ENCODE assay signal across 8 mouse cellular contexts in genomic region chr3:138066348-138066856, GRCm38 (mm10). TPM values are rescaled to one million over a fixed set of nuclear protein-coding genes. Genes with fewer than 3 reads are reported as not detected.
A peak's percentile ranks its signal among the peaks of the same experiment; 100 is the strongest.
DNase-seq lines count a peak whose midpoint lies in the region; ATAC-seq and TF ChIP-seq lines count a peak whose summit lies in the region.

No protein-coding gene starts in this region.

- peak; percentile 3 for DNase-seq in kidney, adult 2 months
- DNase-seq in kidney, adult 9 months = no peak
- DNase-seq in hindbrain, embryonic 11.5 days (ENCODE audit: low spot score) = peak; percentile 24
- peak; percentile 40 for DNase-seq in midbrain, embryonic 14.5 days
- DNase-seq in MN1 (ENCODE audit: low spot score) = no peak
- DNase-seq in T-cell, adult 2 months (ENCODE audit: low spot score) = no peak
- DNase-seq in cerebellum, adult 11 months = no peak

- H3K4me1 ChIP-seq in kidney, adult 2 months (ENCODE audit: control insufficient read depth, insufficient read depth, low read length) = no peaks in the 10 kb centered on the region
- peaks cover 20% of the 10 kb centered on the region for H3K4me1 ChIP-seq in forebrain, embryonic 12.5 days
- H3K4me1 ChIP-seq in hindbrain, embryonic 11.5 days (replicated peaks; ENCODE audit: control insufficient read depth, insufficient read depth, low read length) = peaks cover 6% of the 10 kb centered on the region
- peaks cover 16% of the 10 kb centered on the region for H3K4me1 ChIP-seq in midbrain, embryonic 14.5 days (ENCODE audit: control insufficient read depth, insufficient read depth, low read length)

- H3K4me3 ChIP-seq in kidney, adult 2 months (ENCODE audit: insufficient read depth, low read depth, low read length) = no peak overlapping the region
- H3K4me3 ChIP-seq in forebrain, embryonic 12.5 days (replicated peaks) = no peak overlapping the region
- H3K4me3 ChIP-seq in hindbrain, embryonic 11.5 days (ENCODE audit: low read depth, low read length) = no peak overlapping the region
- H3K4me3 ChIP-seq in midbrain, embryonic 14.5 days (replicated peaks; ENCODE audit: low read depth, low read length) = no peak overlapping the region

- no peak for TF ChIP-seq CTCF in kidney, adult 2 months (conservative IDR thresholded peaks at IDR 0.05; ENCODE audit: insufficient read depth, insufficient read length, low read depth, low read length)

- H3K4me2 ChIP-seq in forebrain, embryonic 12.5 days = no peak overlapping the region
- H3K4me2 ChIP-seq in hindbrain, embryonic 11.5 days (replicated peaks; ENCODE audit: low read depth, low read length) = no peak overlapping the region
- peak overlapping the region; percentile 21; the same call in 1 of the 2 replicates for H3K4me2 ChIP-seq in midbrain, embryonic 14.5 days (ENCODE audit: low read length)

- no peaks in the 10 kb centered on the region for H3K9me3 ChIP-seq in forebrain, embryonic 12.5 days
- no peaks in the 10 kb centered on the region for H3K9me3 ChIP-seq in hindbrain, embryonic 11.5 days (ENCODE audit: control insufficient read depth, low read length)
- no peaks in the 10 kb centered on the region for H3K9me3 ChIP-seq in midbrain, embryonic 14.5 days (ENCODE audit: control insufficient read depth, low read length)

- no peaks in the 10 kb centered on the region for H3K36me3 ChIP-seq in kidney, adult 2 months (ENCODE audit: control insufficient read depth, insufficient read depth, low read length)
- no peaks in the 10 kb centered on the region for H3K36me3 ChIP-seq in forebrain, embryonic 12.5 days (replicated peaks)
- no peaks in the 10 kb centered on the region for H3K36me3 ChIP-seq in hindbrain, embryonic 11.5 days (ENCODE audit: control insufficient read depth, insufficient read depth, low read length)
- H3K36me3 ChIP-seq in midbrain, embryonic 14.5 days (ENCODE audit: control insufficient read depth, insufficient read depth, low read length) = no peaks in the 10 kb centered on the region

- WGBS in kidney, adult 2 months = 27% methylated on average over 20 of the region's 20 CpGs
- WGBS in forebrain, embryonic 12.5 days = 78% methylated on average over 20 of the region's 20 CpGs
- WGBS in hindbrain, embryonic 11.5 days = 63% methylated on average over 20 of the region's 20 CpGs
- WGBS in midbrain, embryonic 14.5 days = 63% methylated on average over 20 of the region's 20 CpGs

- no peak overlapping the region for H3K9ac ChIP-seq in forebrain, embryonic 12.5 days
- H3K9ac ChIP-seq in hindbrain, embryonic 11.5 days (ENCODE audit: low read depth, low read length) = no peak overlapping the region
- H3K9ac ChIP-seq in midbrain, embryonic 14.5 days (replicated peaks; ENCODE audit: low read length) = no peak overlapping the region

- no peak for TF ChIP-seq POLR2A in kidney, adult 2 months (IDR thresholded peaks at IDR 0.05; ENCODE audit: low read depth, low read length)

- 0 out of 2 replicates have a peak, but pooled peaks have one; percentile 51 for ATAC-seq in forebrain, embryonic 12.5 days (ENCODE audit: low FRiP score)
- peak; percentile 39; the same call in 1 of the 2 replicates for ATAC-seq in hindbrain, embryonic 11.5 days (ENCODE audit: low FRiP score)
- no peak for ATAC-seq in midbrain, embryonic 14.5 days (ENCODE audit: low FRiP score, low TSS enrichment)

- H3K27me3 ChIP-seq in kidney, adult 2 months (replicated peaks; ENCODE audit: control insufficient read depth, insufficient read depth, low read length) = no peaks in the 10 kb centered on the region
- H3K27me3 ChIP-seq in forebrain, embryonic 12.5 days = 0 out of 2 replicates have a peak, but pooled peaks cover 9% of the 10 kb centered on the region
- no peaks in the 10 kb centered on the region for H3K27me3 ChIP-seq in hindbrain, embryonic 11.5 days (ENCODE audit: control insufficient read depth, insufficient read depth, low read length)
- no peaks in the 10 kb centered on the region for H3K27me3 ChIP-seq in midbrain, embryonic 14.5 days (ENCODE audit: control insufficient read depth, insufficient read depth, low read length)

- no peak overlapping the region for H3K27ac ChIP-seq in kidney, adult 2 months (ENCODE audit: insufficient read depth, low read depth, low read length)
- no peak overlapping the region for H3K27ac ChIP-seq in forebrain, embryonic 12.5 days
- H3K27ac ChIP-seq in hindbrain, embryonic 11.5 days (ENCODE audit: low read depth, low read length) = no peak overlapping the region
- no peak overlapping the region for H3K27ac ChIP-seq in midbrain, embryonic 14.5 days (replicated peaks; ENCODE audit: low read depth, low read length)

RNA-seq across cellular contexts. Expression of gene Gm5105, which starts 0.8 kb away (rescaled TPM):
- 0.08 TPM in 1 of 2 replicates, not detected in the other for polyA plus RNA-seq in kidney, adult 2 months (2012; rRNA removed)
- not detected in 2 replicates for polyA plus RNA-seq in forebrain, embryonic 12.5 days (2016; fragmentation: Nextera tagmentation; extraction: Ambion mirVana)
- polyA plus RNA-seq in hindbrain, embryonic 11.5 days (2014; fragmentation: Nextera tagmentation; extraction: Ambion mirVana) = not detected in 2 replicates
- not detected in 2 replicates for polyA plus RNA-seq in midbrain, embryonic 14.5 days (2014; fragmentation: Nextera tagmentation; extraction: Ambion mirVana)

RNA-seq across cellular contexts. Expression of gene 1110002E22Rik, which starts 1.6 kb away (rescaled TPM):
- 0.01 and 0.42 TPM in 2 replicates for polyA plus RNA-seq in kidney, adult 2 months (2012; rRNA removed)
- polyA plus RNA-seq in forebrain, embryonic 12.5 days (2016; fragmentation: Nextera tagmentation; extraction: Ambion mirVana) = 0.03 and 0.08 TPM in 2 replicates
- 0.17 and 0.20 TPM in 2 replicates for polyA plus RNA-seq in hindbrain, embryonic 11.5 days (2014; fragmentation: Nextera tagmentation; extraction: Ambion mirVana)
- 0.12 and 0.18 TPM in 2 replicates for polyA plus RNA-seq in midbrain, embryonic 14.5 days (2014; fragmentation: Nextera tagmentation; extraction: Ambion mirVana)

Comparison
In these comparisons a context has a peak if more than half of its experiments do, and no peak if none do; other contexts are left out.
1. DNase-seq: peak in kidney, adult 2 months (single experiment), hindbrain, embryonic 11.5 days (single experiment) and midbrain, embryonic 14.5 days (single experiment); none in kidney, adult 9 months (single experiment), MN1 (single experiment), T-cell, adult 2 months (single experiment) and cerebellum, adult 11 months (single experiment).